Mouse (Mus musculus) gastrocnemius, adult 8-10 months (tissue): ENCODE results near the gene Atg10. TPM values are rescaled to one million over a fixed set of nuclear protein-coding genes. Genes with fewer than 3 reads are reported as not detected.

Experiments
- DNase-seq, 2 experiments: peaks; one replicate each; pipeline ENCODE4 v3.0.0; 2022; ENCODE audit warnings: low spot score in 2 of 2
- total RNA-seq, 4 experiments: library from RNA; stranded (reverse); gene quantifications; 2 replicates each; pipeline ENCODE4 v1.2.4; 2022

Gene Atg10
- total RNA-seq, 4 experiments from 2014 or later = 8.0 to 13.9 (median 10.9) TPM

DNA sequence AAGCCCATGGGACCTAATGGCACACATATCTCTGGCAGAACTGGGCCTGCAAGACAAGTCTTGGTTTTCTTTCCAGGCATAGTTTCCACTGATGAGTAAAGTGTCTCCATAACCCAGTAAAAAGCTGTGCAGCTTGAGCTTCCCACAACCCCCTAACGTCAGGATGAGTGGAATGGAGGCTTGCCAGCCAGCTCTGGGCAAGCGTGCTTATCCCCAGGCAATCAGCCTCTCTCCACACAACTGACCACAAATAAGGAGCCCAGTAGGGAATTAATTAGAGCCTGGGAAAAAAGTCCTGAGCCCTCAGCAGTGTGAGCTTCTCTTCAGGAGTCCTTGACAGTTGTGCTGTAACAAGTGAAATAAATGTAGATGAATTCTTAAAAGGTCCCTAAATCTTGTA, 327.7 kb downstream of the Atg10 start:
- peak; percentile 22 for DNase-seq

DNA sequence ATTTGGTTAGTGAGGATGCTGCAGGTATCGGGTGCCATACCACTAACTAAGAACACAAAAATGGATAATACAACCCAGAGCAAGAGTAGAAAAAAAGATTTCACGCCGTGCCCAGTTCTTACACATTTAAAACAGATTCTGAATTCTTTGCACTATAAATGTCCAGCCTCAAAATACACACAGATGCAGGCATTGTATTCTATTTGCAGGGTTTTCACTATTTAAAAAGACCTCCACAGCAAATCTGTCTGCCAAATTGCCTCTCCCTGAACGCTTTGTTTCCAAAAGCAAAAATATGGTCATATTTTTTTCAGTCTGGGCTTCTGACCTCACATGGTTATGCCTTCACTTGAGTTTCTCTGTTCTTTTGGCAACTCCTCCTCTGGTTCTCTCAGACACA, 328.9 kb downstream of the Atg10 start:
- no peak for DNase-seq

DNA sequence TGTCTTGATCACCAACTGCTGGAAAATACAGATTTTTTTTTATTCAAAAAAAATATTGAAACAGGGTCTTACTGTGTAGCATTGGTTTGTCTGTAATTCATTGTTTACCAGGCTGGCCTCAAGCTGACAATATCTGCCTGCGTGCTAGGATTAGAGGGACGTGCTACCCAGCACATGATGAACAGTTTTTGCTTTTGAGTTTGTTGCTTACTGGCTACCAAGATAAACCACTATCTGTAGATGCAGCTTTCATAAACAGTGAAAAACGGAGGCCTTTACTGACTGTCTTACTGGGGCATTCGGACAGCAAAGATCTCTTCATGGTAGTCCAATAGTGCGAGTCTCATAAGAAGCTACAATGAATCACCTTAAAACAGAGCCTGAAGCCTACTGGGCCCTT, 333.7 kb downstream of the Atg10 start:
- no peak for DNase-seq

DNA sequence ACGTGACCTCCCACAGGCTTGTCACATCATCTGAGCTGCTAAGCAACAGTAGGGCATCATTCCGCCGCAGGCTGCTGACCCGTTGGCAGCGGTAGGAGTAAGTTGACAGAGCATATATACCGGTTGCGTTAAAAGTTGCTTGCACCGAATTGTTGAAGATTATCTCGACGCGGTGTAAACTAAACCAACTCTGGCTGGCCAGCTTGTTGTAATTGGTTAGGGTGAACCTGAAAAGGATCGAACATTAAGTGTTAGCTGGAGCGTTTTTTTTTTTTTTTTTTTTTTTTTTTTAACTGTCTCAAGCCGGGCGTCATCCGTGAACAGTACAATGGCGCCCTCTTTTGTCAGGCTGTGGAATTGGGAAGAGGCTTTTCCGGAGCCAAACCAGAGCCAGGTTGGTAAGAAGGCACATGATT, 337.2 kb downstream of the Atg10 start:
- peak; percentile 47 to 52 for DNase-seq

DNA sequence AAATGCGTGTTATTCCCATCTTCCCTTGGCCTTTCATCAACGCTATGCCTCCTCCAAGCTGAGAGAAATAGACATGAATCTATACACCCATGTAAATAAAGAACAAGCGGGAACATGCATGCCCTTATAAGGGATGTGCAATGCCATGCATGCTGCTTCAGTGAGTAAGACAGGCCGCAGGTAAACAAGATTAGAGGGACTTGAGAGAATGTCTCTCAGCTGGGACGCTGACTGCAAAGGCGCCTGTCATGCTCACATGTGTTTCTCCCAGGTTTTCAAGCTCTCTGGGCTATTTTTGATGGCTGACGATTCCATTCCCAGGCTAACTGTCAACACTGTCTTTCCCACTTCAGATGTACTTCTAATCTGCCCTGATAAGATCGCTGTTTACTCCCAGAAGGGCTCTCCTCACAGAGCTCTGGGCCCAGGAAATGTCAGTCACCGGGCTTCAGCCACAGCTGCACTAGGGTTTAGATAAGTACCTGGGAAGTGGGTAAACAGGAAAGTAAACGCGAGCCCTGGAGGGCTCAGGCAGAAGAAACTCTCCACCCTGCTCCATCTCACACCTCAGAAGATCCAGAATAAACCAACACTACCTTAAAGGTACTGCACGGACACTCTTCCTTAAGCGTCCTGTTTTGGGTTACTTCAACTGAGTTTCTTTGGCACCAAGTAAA, 337.8 kb downstream of the Atg10 start:
- no peak for DNase-seq

Other genes with a start within 250 kb of the Atg10 start
- 10 to 100 TPM; 15.5 to 21.7 (median 17.8) TPM for gene Ssbp2, start 236.3 kb upstream of the Atg10 start, total RNA-seq